Mouse (Mus musculus) embryonic fibroblast, embryonic 13.5 days (primary cell): ENCODE measurements around the gene Gm20431.

Experiments
- CTCF ChIP-seq: IDR thresholded peaks from 2 replicates; pipeline ENCODE4 v1.5.1; 2011; ENCODE audit warnings: mild to moderate bottlenecking, control low read depth, low read length, moderate library complexity, borderline replicate concordance; ENCODE audit not compliant: insufficient read depth
- POLR2A ChIP-seq: IDR thresholded peaks from 2 replicates; pipeline ENCODE4 v1.6.1; 2011; ENCODE audit warnings: low read depth, mild to moderate bottlenecking, control low read depth, low read length, moderate library complexity

DNA sequence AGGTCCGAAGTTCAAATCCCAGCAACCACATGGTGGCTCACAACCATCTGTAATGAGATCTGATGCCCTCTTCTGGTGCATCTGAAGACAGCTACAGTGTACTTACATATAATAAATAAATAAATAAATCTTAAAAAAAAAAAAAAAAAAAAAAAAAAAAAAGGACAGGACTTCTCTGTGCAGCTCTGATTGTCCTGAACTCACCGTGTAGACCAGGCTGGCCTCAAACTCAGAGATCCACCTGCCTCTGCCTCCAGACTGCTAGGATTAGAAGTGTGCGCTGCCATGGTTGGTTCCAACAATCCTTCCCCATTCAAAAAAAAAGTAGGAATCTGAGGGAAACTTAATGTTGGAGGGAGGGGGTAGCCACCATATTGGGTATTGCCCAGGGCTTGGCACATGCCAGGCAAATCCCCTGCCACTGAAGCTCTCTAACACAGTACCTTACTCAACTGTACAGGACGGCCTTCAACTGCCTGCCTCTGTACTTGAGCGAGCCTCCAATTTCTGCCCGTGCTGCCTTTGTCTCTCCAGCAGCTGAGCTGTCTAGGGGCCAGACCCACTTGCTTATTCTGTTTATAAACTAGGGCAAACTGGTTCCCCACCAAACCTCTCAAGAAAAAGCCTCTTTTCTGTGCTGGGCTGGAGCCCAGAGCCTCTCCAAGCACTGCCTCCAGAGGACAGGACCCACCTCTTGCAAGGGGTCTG lies 36.8 kb downstream of the Gm20431 start:
- TF ChIP-seq POLR2A (no peak), CTCF (no peak)
